Mouse (Mus musculus) hindbrain, embryonic 14.5 days (tissue): Measurements from ENCODE around the gene Nup85. TPM values are rescaled to one million over a fixed set of nuclear protein-coding genes. Genes with fewer than 3 reads are reported as not detected.

ENCODE experiments used
- ATAC-seq: fragments of 200-750 bp; cut with Nextera tagmentation; 2 replicates; pipeline ENCODE4 v1.8.0; 2017; ENCODE audit warnings: moderate number of reproducible peaks, mild to moderate bottlenecking, moderate TSS enrichment, moderate library complexity; ENCODE audit not compliant: low FRiP score
- DNase-seq: peaks from one replicate; pipeline ENCODE4 v3.0.0-alpha.2; 2015; ENCODE audit warnings: low spot score
- H3K27ac ChIP-seq: fragments of 300-500 bp; sonication (generic); 2 replicates; pipeline ENCODE4 v1.5.1; 2014; ENCODE audit warnings: mild to moderate bottlenecking, moderate library complexity
- H3K27me3 ChIP-seq: fragments of 300-500 bp; sonication (generic); 2 replicates; pipeline ENCODE4 v1.6.1; 2014; ENCODE audit warnings: mild to moderate bottlenecking, low read length, mixed read lengths; ENCODE audit not compliant: control insufficient read depth, insufficient read depth
- H3K36me3 ChIP-seq: fragments of 300-500 bp; sonication (generic); replicated peaks from 2 replicates; pipeline ENCODE4 v1.6.1; 2014; ENCODE audit not compliant: control insufficient read depth, insufficient read depth
- H3K4me1 ChIP-seq: fragments of 300-500 bp; sonication (generic); replicated peaks from 2 replicates; pipeline ENCODE4 v1.6.1; 2014; ENCODE audit warnings: antibody characterized with exemption, low read length, mixed read lengths; ENCODE audit not compliant: control insufficient read depth, insufficient read depth
- H3K4me2 ChIP-seq: fragments of 300-500 bp; sonication (generic); replicated peaks from 2 replicates; pipeline ENCODE4 v1.6.1; 2014; ENCODE audit warnings: mild to moderate bottlenecking, moderate library complexity
- H3K4me3 ChIP-seq: fragments of 300-500 bp; sonication (generic); replicated peaks from 2 replicates; pipeline ENCODE4 v1.5.1; 2014; ENCODE audit warnings: mild to moderate bottlenecking, low read length
- H3K9ac ChIP-seq: fragments of 300-500 bp; sonication (generic); 2 replicates; pipeline ENCODE4 v1.6.1; 2014
- H3K9me3 ChIP-seq: fragments of 300-500 bp; sonication (generic); 2 replicates; pipeline ENCODE4 v1.6.1; 2016; ENCODE audit warnings: low read length; ENCODE audit not compliant: control insufficient read depth
- WGBS: fragments of 180-500 bp; shearing (Covaris S2); extraction: QIAGEN DNeasy Blood & Tissue Kit; methylation state at CpG from one replicate; pipeline ENCODE4 v1.1.7; 2014; 5-methylcytosine and 5-hydroxymethylcytosine counted together
- polyA plus RNA-seq: library from polyadenylated mRNA; unstranded; fragments of >200 nt; fragmentation: Nextera tagmentation; extraction: Ambion mirVana; gene quantifications from 2 replicates; pipeline ENCODE4 v1.2.1, GENCODE M21; 2014

The Nup85 gene
- polyA plus RNA-seq, 1 experiment from 2014 or later: 95.2 TPM

DNA sequence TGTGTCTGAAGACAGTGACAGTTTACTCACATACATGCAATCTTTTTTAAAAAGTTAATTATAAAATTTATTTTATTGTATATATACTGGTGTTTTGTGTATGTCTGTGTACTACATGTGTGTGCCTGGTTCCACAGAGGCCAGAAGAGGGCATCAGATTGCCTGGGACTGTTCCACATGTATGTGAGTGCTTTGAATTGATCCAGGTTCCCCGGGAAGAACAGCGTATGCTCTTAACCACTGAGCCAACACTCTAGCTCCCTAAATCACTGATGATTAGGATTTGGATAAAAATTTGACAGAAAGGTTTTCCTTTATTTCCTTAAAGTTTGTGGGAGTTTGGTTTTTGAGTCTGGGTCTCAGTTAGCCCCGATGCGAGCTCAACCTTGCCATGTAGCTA lies 828 bp upstream of the Nup85 start:
- 58% methylated on average over 4 of the region's 4 CpGs for WGBS
- H3K27ac ChIP-seq: no peak overlapping the region; the same call in 1 of the 2 replicates
- H3K9ac ChIP-seq: peak overlapping the region; percentile 76
- peak overlapping the region; percentile 75 for H3K4me2 ChIP-seq
- ATAC-seq (no peak), DNase-seq (no peak)
- no peaks in the 10 kb centered on the region for H3K27me3 ChIP-seq
- H3K4me3 ChIP-seq: peak overlapping the region; percentile 64
- H3K36me3 ChIP-seq: peaks cover 22% of the 10 kb centered on the region
- no peaks in the 10 kb centered on the region for H3K9me3 ChIP-seq
- peaks cover 9% of the 10 kb centered on the region for H3K4me1 ChIP-seq

- Histone ChIP-seq H3K27me3 (no peaks in the 10 kb centered on the region), H3K4me3 (peak overlapping the region; percentile 64), H3K4me1 (peaks cover 9% of the 10 kb centered on the region), H3K27ac (no peak overlapping the region), H3K4me2 (peak overlapping the region; percentile 75), H3K9me3 (no peaks in the 10 kb centered on the region), H3K36me3 (peaks cover 38% of the 10 kb centered on the region), H3K9ac (peak overlapping the region; percentile 76)
- no peak for DNase-seq
- 20% methylated on average over 7 of the region's 7 CpGs for WGBS
- ATAC-seq: no peak
These were observed 727 bp downstream of the Nup85 start for GRCm38 (mm10) chr11:115564961-115565360.

GRCm38 (mm10) chr11:115579080-115579479 lies 14.8 kb downstream of the Nup85 start:
- H3K36me3 ChIP-seq: peaks cover 74% of the 10 kb centered on the region
- H3K9me3 ChIP-seq: no peaks in the 10 kb centered on the region
- no peak overlapping the region for H3K4me3 ChIP-seq
- no peak overlapping the region for H3K9ac ChIP-seq
- H3K4me2 ChIP-seq: no peak overlapping the region
- no peak overlapping the region for H3K27ac ChIP-seq
- DNase-seq: no peak
- H3K4me1 ChIP-seq: no peaks in the 10 kb centered on the region
- ATAC-seq: no peak
- no peaks in the 10 kb centered on the region for H3K27me3 ChIP-seq

DNA sequence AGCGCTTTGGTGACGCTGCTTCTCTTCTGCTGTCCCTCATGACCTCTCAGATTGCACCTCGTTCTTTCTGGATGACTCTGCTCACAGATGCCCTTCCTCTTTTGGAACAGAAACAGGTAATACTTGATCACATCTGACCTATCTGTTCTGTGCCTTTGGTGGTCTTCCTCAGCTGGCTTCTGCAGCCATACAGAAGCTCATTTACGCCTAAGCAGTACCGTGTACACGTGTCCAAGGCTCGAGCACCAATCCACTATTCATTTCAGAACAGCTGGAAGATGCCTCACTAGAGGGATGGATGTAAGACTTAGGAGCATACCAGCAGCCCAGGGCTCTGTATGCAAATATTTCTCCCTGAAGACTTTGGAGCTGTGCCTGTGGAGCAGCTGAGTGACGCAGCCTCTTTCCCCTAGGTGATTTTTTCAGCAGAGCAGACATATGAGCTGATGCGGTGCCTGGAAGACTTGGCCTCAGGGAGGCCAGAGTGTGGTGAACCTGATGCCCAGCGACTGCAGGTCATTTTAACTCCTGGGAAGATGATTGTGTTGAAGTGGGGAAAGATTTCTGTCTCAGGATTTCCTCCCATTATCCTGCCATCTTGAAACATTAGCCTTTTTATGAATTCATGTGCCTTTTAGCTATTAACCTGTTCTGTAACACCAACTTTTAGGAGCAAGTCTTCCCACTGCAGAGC lies 18.8 kb downstream of the Nup85 start:
- no peak for ATAC-seq
- no peak overlapping the region for H3K27ac ChIP-seq
- 82% methylated on average over 10 of the region's 10 CpGs for WGBS

DNA sequence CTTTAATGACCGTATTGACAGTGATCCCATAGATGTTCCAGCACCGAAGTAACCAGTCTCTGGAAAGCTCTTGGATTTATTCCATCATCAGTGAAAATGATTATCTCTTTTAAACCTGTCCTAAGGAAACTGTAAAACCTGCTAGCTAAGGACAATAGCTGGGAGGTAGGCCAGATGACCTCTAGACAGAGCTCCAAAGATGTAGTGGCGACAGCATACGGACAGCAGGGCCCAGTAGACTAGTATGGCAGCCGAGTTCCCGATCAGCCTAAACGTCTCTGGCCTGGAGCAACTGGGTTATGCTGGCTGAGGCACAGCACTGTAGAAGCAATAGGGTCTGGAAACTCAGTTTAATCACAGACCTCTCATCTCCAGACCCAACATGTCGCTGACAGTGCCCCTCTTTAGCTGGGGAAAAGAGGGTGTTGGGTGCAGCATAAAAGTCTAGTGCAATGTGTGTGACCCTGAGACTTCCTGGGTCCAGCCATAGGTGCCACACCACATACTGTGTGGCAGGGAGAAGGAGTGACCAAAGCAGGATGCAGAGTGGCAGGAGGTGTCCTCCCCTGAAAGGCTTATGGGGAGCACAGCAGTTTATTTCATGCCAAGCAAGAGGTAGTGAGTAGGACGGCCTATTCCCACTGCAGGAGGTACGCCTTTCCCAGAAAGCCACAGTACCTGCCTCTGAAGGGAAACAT lies 20.3 kb downstream of the Nup85 start:
- Histone ChIP-seq H3K36me3 (peaks cover 96% of the 10 kb centered on the region), H3K4me2 (no peak overlapping the region), H3K4me1 (no peaks in the 10 kb centered on the region), H3K27ac (no peak overlapping the region), H3K27me3 (no peaks in the 10 kb centered on the region), H3K4me3 (no peak overlapping the region), H3K9me3 (no peaks in the 10 kb centered on the region), H3K9ac (no peak overlapping the region)
- whole genome bisulfite sequencing: 89% methylated on average over 10 of the region's 10 CpGs
- ATAC-seq (no peak), DNase-seq (no peak)

More for the DNA sequence above, 18.8 kb downstream of the Nup85 start:
- H3K4me3 ChIP-seq: no peak overlapping the region
- no peak for DNase-seq
- no peak overlapping the region for H3K9ac ChIP-seq
- no peaks in the 10 kb centered on the region for H3K9me3 ChIP-seq
- H3K36me3 ChIP-seq: peaks cover 99% of the 10 kb centered on the region
- H3K4me1 ChIP-seq: no peaks in the 10 kb centered on the region
- H3K27me3 ChIP-seq: no peaks in the 10 kb centered on the region
- no peak overlapping the region for H3K4me2 ChIP-seq

DNA sequence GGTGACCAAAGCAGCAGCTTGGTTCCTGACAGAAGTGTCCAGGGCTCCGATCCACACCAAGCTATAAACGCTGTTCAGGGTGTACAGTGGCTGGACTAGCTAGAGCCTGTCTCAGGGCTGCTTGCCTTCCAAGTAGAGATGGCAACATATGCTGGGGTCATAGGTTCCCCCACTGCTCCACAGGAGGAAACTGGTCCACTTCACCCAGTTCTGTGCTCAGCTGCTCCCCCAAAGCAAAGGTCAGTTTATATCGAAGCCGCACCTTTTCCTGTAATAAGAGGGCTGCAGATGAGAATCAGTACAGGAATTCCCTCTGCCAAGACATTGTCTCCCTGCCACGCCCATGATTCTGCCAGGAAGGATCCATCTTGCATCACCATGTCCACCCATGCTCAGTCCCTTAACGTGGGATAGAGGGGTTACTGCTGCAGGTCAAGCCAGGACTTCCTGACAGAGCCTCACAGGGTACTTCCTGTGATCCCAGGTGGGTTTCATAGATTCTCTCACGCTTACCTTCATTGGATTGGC lies 21.4 kb downstream of the Nup85 start:
- no peak overlapping the region for H3K27ac ChIP-seq
- no peak for DNase-seq
- ATAC-seq: no peak
- no peaks in the 10 kb centered on the region for H3K9me3 ChIP-seq
- 89% methylated on average over 7 of the region's 7 CpGs for WGBS
- no peaks in the 10 kb centered on the region for H3K27me3 ChIP-seq
- no peak overlapping the region for H3K4me3 ChIP-seq
- peaks cover 97% of the 10 kb centered on the region for H3K36me3 ChIP-seq
- no peak overlapping the region for H3K9ac ChIP-seq
- H3K4me2 ChIP-seq: no peak overlapping the region
- H3K4me1 ChIP-seq: no peaks in the 10 kb centered on the region

DNA sequence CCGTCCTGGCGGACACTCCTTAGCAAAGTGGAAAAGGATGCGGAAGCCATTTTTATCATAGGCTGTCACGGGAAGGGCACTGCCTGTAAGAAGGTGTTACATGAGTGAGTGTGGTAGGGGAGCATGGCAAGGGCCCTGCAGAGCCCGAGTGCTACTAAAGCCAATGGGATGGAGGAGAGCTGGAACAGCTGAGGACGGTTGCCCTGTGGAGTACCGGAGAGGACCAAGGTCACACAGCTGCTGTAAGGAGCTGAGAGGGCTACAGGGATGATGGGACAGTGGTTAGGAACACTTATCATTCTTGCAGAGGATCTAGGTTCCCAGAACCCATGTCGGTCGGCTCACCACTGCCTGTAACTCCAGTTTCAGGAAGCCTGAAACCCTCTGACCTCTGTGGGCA lies 22.2 kb downstream of the Nup85 start:
- no peak for ATAC-seq
- DNase-seq: no peak
- whole genome bisulfite sequencing: 92% methylated on average over 9 of the region's 9 CpGs
- Histone ChIP-seq H3K4me2 (no peak overlapping the region), H3K36me3 (peaks cover 97% of the 10 kb centered on the region), H3K27me3 (no peaks in the 10 kb centered on the region), H3K4me3 (no peak overlapping the region), H3K9me3 (no peaks in the 10 kb centered on the region), H3K9ac (no peak overlapping the region), H3K4me1 (no peaks in the 10 kb centered on the region), H3K27ac (no peak overlapping the region)

GRCm38 (mm10) chr11:115587984-115588383 lies 23.8 kb downstream of the Nup85 start:
- no peak overlapping the region for H3K4me2 ChIP-seq
- H3K9me3 ChIP-seq: no peaks in the 10 kb centered on the region
- no peak overlapping the region for H3K27ac ChIP-seq
- no peak overlapping the region for H3K9ac ChIP-seq
- no peak for DNase-seq
- peaks cover 97% of the 10 kb centered on the region for H3K36me3 ChIP-seq
- H3K27me3 ChIP-seq: no peaks in the 10 kb centered on the region
- 84% methylated on average over 9 of the region's 9 CpGs for WGBS
- ATAC-seq: no peak
- no peak overlapping the region for H3K4me3 ChIP-seq
- no peaks in the 10 kb centered on the region for H3K4me1 ChIP-seq

- ATAC-seq (no peak), DNase-seq (no peak)
- H3K9me3 ChIP-seq: no peaks in the 10 kb centered on the region
- no peak overlapping the region for H3K9ac ChIP-seq
- no peaks in the 10 kb centered on the region for H3K27me3 ChIP-seq
- no peak overlapping the region for H3K4me3 ChIP-seq
- H3K4me2 ChIP-seq: no peak overlapping the region
- peaks cover 94% of the 10 kb centered on the region for H3K36me3 ChIP-seq
- no peak overlapping the region for H3K27ac ChIP-seq
- no peaks in the 10 kb centered on the region for H3K4me1 ChIP-seq
- WGBS: 91% methylated on average over 2 of the region's 2 CpGs
These were observed 26.4 kb downstream of the Nup85 start for GRCm38 (mm10) chr11:115590526-115591075.
